ENCODE assay signal across 30 mouse cellular contexts in genomic region chr8:22134750-22135135, GRCm38 (mm10). TPM values are rescaled to one million over a fixed set of nuclear protein-coding genes. Genes with fewer than 3 reads are reported as not detected.
DNase-seq lines count a peak whose midpoint lies in the region; ATAC-seq and TF ChIP-seq lines count a peak whose summit lies in the region.
"Had no signal": no experiment of that assay in that cellular context is flagged by ENCODE, and none has a peak within 500 bp of the region (broad histone marks: within the 10 kb centered on the region; RNA-seq: fewer than 3 reads in every experiment).

No protein-coding gene starts in this region.

- ATAC-seq in liver, embryonic 14.5 days (ENCODE audit: insufficient read depth), result no peak
- ATAC-seq: activated CD4-positive, CD25-positive, alpha-beta regulatory T cell, adult 4 months; CD4-positive, CD25-positive, alpha-beta regulatory T cell, adult 4 months; forebrain, postnatal 0 days; intestine, postnatal 0 days had no signal

- no peaks in the 10 kb centered on the region for H3K27me3 ChIP-seq in liver, embryonic 14.5 days (ENCODE audit: control insufficient read depth, insufficient read depth, low read length)
- H3K27me3 ChIP-seq: forebrain, embryonic 12.5 days; heart, embryonic 15.5 days; limb, embryonic 13.5 days had no signal

- H3K4me3 ChIP-seq in liver, embryonic 14.5 days (ENCODE audit: insufficient read depth in 1 of 2, low read depth in 2 of 2, low read length in 2 of 2), result no peak overlapping the region
- H3K4me3 ChIP-seq: erythroblast, embryonic 14.5 days; forebrain, embryonic 12.5 days; heart, embryonic 15.5 days; left cerebral cortex, adult 2 months; limb, embryonic 13.5 days had no signal

- peak overlapping the region; percentile 88 for H3K27ac ChIP-seq in liver, embryonic 14.5 days
- H3K27ac ChIP-seq: forebrain, embryonic 12.5 days; heart, embryonic 15.5 days; left cerebral cortex, adult 2 months; limb, embryonic 13.5 days had no signal

- H3K9ac ChIP-seq in liver, embryonic 14.5 days (replicated peaks), result 0 out of 2 replicates have a peak overlapping the region, but pooled peaks have one; percentile 25
- H3K9ac ChIP-seq: forebrain, embryonic 12.5 days; forebrain, postnatal 0 days; heart, embryonic 15.5 days; limb, embryonic 13.5 days had no signal

- 68% methylated on average over 5 of the region's 5 CpGs for WGBS in liver, embryonic 14.5 days (ENCODE audit: insufficient replicate concordance)

- H3K4me1 ChIP-seq in liver, embryonic 14.5 days (replicated peaks; ENCODE audit: control insufficient read depth in 2 of 2, insufficient read depth in 2 of 2, low read length in 1 of 2), result peaks cover 15 to 20% of the 10 kb centered on the region in 2 experiments
- H3K4me1 ChIP-seq: forebrain, embryonic 12.5 days; heart, embryonic 15.5 days; limb, embryonic 13.5 days had no signal

- DNase-seq in adrenal gland, postnatal 25 days, result peak; percentile 18
- no peak for DNase-seq in adrenal gland, postnatal 4 days (ENCODE audit: low spot score in 2 of 2)
- DNase-seq in Muller cell, postnatal 12 days (ENCODE audit: inconsistent ontology term), result peak; percentile 30
- DNase-seq in adrenal gland, postnatal 36 days, result peak; percentile 46 to 47
- no peak for DNase-seq in liver, embryonic 14.5 days (ENCODE audit: low read depth in 3 of 3, low spot score in 3 of 3)
- no peak for DNase-seq in left cerebral cortex, postnatal 10 days (ENCODE audit: extremely low spot score in 1 of 2, low spot score in 2 of 2)
- DNase-seq in kidney, postnatal 14 days, result no peak
- DNase-seq: cerebellum, adult 18-20 months; cerebellum, postnatal 10 days; forebrain, postnatal 0 days; kidney, adult 9 months; kidney, postnatal 10 days; lung, adult 2 months; lung, postnatal 14 days; midbrain, embryonic 14.5 days; retina, postnatal 1 day; right cerebral cortex, postnatal 14 days; thymus, postnatal 14 days had no signal

- H3K9me3 ChIP-seq in liver, embryonic 14.5 days (ENCODE audit: control insufficient read depth, low read length), result no peaks in the 10 kb centered on the region
- H3K9me3 ChIP-seq: forebrain, embryonic 12.5 days; heart, embryonic 15.5 days; limb, embryonic 13.5 days had no signal

- TF ChIP-seq EP300 in liver, embryonic 14.5 days (IDR thresholded peaks at IDR 0.05; ENCODE audit: low read depth), result no peak

- TF ChIP-seq CTCF in liver, embryonic 14.5 days (IDR thresholded peaks at IDR 0.05; ENCODE audit: low read depth), result no peak

- no peaks in the 10 kb centered on the region for H3K36me3 ChIP-seq in liver, embryonic 14.5 days (replicated peaks; ENCODE audit: control insufficient read depth, insufficient read depth, low read depth)
- H3K36me3 ChIP-seq: heart, embryonic 15.5 days had no signal

- intact Hi-C loops in left cerebral cortex, postnatal 10 days (cut with DNase I), result loop anchor here (5.0 kb wide), 1 partner anchor 248 kb away; no protein-coding TSS in a partner anchor

- H3K4me2 ChIP-seq in liver, embryonic 14.5 days (ENCODE audit: low read depth), result peak overlapping the region; percentile 64
- H3K4me2 ChIP-seq: forebrain, embryonic 12.5 days; heart, embryonic 15.5 days; limb, embryonic 13.5 days had no signal

RNA-seq across cellular contexts. Expression of gene Nek5, which starts 9.9 kb away (rescaled TPM):
- 3.7 and 4.8 TPM in 2 replicates for total RNA-seq in adrenal gland, postnatal 25 days (2021)
- total RNA-seq in adrenal gland, postnatal 4 days (2021), result 1 to 10 TPM; 3.1 to 3.3 TPM
- 1 to 10 TPM; 5.9 to 7.4 TPM for total RNA-seq in adrenal gland, postnatal 36 days (2021)
- polyA plus RNA-seq in liver, embryonic 14.5 days (2012; rRNA removed), result 0.07 TPM in 1 of 2 replicates, not detected in the other
- 0.08 TPM in 1 of 2 replicates, not detected in the other for polyA plus RNA-seq in liver, embryonic 14.5 days (2014; fragmentation: Nextera tagmentation; extraction: Ambion mirVana)
- under 1 TPM in 1 of 2 experiments, not detected in 1; 0.66 TPM for total RNA-seq in left cerebral cortex, postnatal 10 days (2021)
- total RNA-seq: heart, postnatal 25 days; left cerebral cortex, adult 2 months; left cerebral cortex, postnatal 36 days; monocyte, adult 5-6 weeks had no signal
- polyA plus RNA-seq: CD4-positive, CD25-positive, alpha-beta regulatory T cell, adult 4 months; erythroblast, embryonic 14.5 days; small intestine, adult 2 months had no signal

RNA-seq across cellular contexts. Expression of gene Nek3, which starts 31.5 kb away (rescaled TPM):
- 6.6 and 7.8 TPM in 2 replicates for total RNA-seq in adrenal gland, postnatal 25 days (2021)
- total RNA-seq in adrenal gland, postnatal 4 days (2021), result 1 to 10 TPM; 5.3 to 6.2 TPM
- total RNA-seq in adrenal gland, postnatal 36 days (2021), result 1 to 10 TPM; 4.6 to 4.9 TPM
- polyA plus RNA-seq in liver, embryonic 14.5 days (2012; rRNA removed), result 0.92 and 1.8 TPM in 2 replicates
- 1.4 and 1.7 TPM in 2 replicates for polyA plus RNA-seq in liver, embryonic 14.5 days (2014; fragmentation: Nextera tagmentation; extraction: Ambion mirVana)
- 1 to 10 TPM; 2.6 TPM for total RNA-seq in left cerebral cortex, postnatal 10 days (2021)

RNA-seq across cellular contexts. Expression of gene Ckap2, which starts 50.9 kb away (rescaled TPM):
- total RNA-seq in adrenal gland, postnatal 25 days (2021), result 7.6 and 10.7 TPM in 2 replicates
- total RNA-seq in adrenal gland, postnatal 4 days (2021), result 10 to 100 TPM; 22.9 to 24.2 TPM
- 1 to 10 TPM; 5.2 to 5.6 TPM for total RNA-seq in adrenal gland, postnatal 36 days (2021)
- polyA plus RNA-seq in liver, embryonic 14.5 days (2012; rRNA removed), result 13.7 and 21.7 TPM in 2 replicates
- 21.6 and 22.4 TPM in 2 replicates for polyA plus RNA-seq in liver, embryonic 14.5 days (2014; fragmentation: Nextera tagmentation; extraction: Ambion mirVana)
- total RNA-seq in left cerebral cortex, postnatal 10 days (2021), result 1 to 10 TPM; 2.2 to 2.4 TPM

RNA-seq across cellular contexts. Expression of gene Vps36, which starts 57.9 kb away (rescaled TPM):
- total RNA-seq in adrenal gland, postnatal 25 days (2021), result 35.5 and 40.7 TPM in 2 replicates
- 10 to 100 TPM; 35.8 to 37.4 TPM for total RNA-seq in adrenal gland, postnatal 4 days (2021)
- total RNA-seq in adrenal gland, postnatal 36 days (2021), result 10 to 100 TPM; 37.5 to 40.4 TPM
- 3.2 and 4.9 TPM in 2 replicates for polyA plus RNA-seq in liver, embryonic 14.5 days (2012; rRNA removed)
- polyA plus RNA-seq in liver, embryonic 14.5 days (2014; fragmentation: Nextera tagmentation; extraction: Ambion mirVana), result 7.8 and 8.4 TPM in 2 replicates
- total RNA-seq in left cerebral cortex, postnatal 10 days (2021), result 10 to 100 TPM; 41.1 to 41.5 TPM

Comparison
In these comparisons a context has a peak if more than half of its experiments do, and no peak if none do; other contexts are left out.
1. DNase-seq: peak in adrenal gland, postnatal 25 days (single experiment), Muller cell, postnatal 12 days (single experiment) and adrenal gland, postnatal 36 days (2 of 2); none in adrenal gland, postnatal 4 days (0 of 2), liver, embryonic 14.5 days (0 of 3), left cerebral cortex, postnatal 10 days (0 of 2) and kidney, postnatal 14 days (single experiment).